Mouse (Mus musculus) gastrocnemius, postnatal 25 days (tissue): ENCODE measurements around the gene Ccpg1. TPM values are rescaled to one million over a fixed set of nuclear protein-coding genes. Genes with fewer than 3 reads are reported as not detected.

ENCODE experiments used
- DNase-seq: peaks from one replicate; pipeline ENCODE4 v3.0.0; 2022
- long read RNA-seq, 2 experiments: library from polyadenylated mRNA; stranded (forward); transcript quantifications; one replicate each; pipeline ENCODE4 v2.0.0; 2021
- total RNA-seq, 2 experiments: library from RNA; stranded (reverse); gene quantifications; 1 replicate in 1 of 2; 2 replicates in 1 of 2; pipeline ENCODE4 v1.2.3; 2021

Gene Ccpg1
- total RNA-seq, result 10 to 100 TPM; 53.9 to 59.0 TPM
- long read RNA-seq, experiment 1, partial matches to known transcripts, result 12 of 34 reads
- long read RNA-seq, experiment 1, other reads (novel, unspliced or antisense), result 17 of 34 reads
- long read RNA-seq, experiment 2, transcript Ccpg1-208 (8 exons, 2,939 nt), result major isoform, 11 of 76 reads
- long read RNA-seq, experiment 2, partial matches to known transcripts, result 22 of 76 reads
- long read RNA-seq, experiment 2, other reads (novel, unspliced or antisense), result 40 of 76 reads

- peak; percentile 98 for DNase-seq
Measured at GRCm38 (mm10) chr9:72985250-72986220, at the start of gene Ccpg1, which contains the start of gene Ccpg1os. Gene Ccpg1, plus strand, starts transcription at chr9:72985429. Gene Ccpg1os, minus strand, starts transcription at chr9:72985382.

GRCm38 (mm10) chr9:72936301-72936700 lies 48.9 kb upstream of the Ccpg1 start:
- DNase-seq, result no peak

- no peak for DNase-seq
Measured at GRCm38 (mm10) chr9:72943424-72943823, 41.8 kb upstream of the Ccpg1 start.

GRCm38 (mm10) chr9:72944286-72944685 lies 40.9 kb upstream of the Ccpg1 start:
- no peak for DNase-seq

GRCm38 (mm10) chr9:72947010-72947409 lies 38.2 kb upstream of the Ccpg1 start:
- DNase-seq, result no peak

GRCm38 (mm10) chr9:72949572-72949971 lies 35.7 kb upstream of the Ccpg1 start:
- no peak for DNase-seq

GRCm38 (mm10) chr9:72954746-72955145 lies 30.5 kb upstream of the Ccpg1 start:
- no peak for DNase-seq

- DNase-seq, result no peak
Measured at GRCm38 (mm10) chr9:72955546-72955945, 29.7 kb upstream of the Ccpg1 start.

- peak; percentile 69 for DNase-seq
Measured at GRCm38 (mm10) chr9:72958521-72959450, 26.4 kb upstream of the Ccpg1 start, which contains the start of the genes Dyx1c1 and Gm44503. Gene Dyx1c1, plus strand, starts transcription at chr9:72958785. Gene Gm44503, plus strand, starts transcription at chr9:72958852.

GRCm38 (mm10) chr9:72961346-72961745 lies 23.9 kb upstream of the Ccpg1 start:
- DNase-seq, result no peak

GRCm38 (mm10) chr9:72961959-72962358 lies 23.3 kb upstream of the Ccpg1 start:
- no peak for DNase-seq

GRCm38 (mm10) chr9:72968349-72969061 lies 16.7 kb upstream of the Ccpg1 start:
- no peak for DNase-seq

GRCm38 (mm10) chr9:72969874-72970273 lies 15.4 kb upstream of the Ccpg1 start:
- no peak for DNase-seq

- no peak for DNase-seq
Measured at GRCm38 (mm10) chr9:72972435-72972834, 12.8 kb upstream of the Ccpg1 start.

GRCm38 (mm10) chr9:72972984-72973383 lies 12.2 kb upstream of the Ccpg1 start:
- no peak for DNase-seq

GRCm38 (mm10) chr9:72974734-72975133 lies 10.5 kb upstream of the Ccpg1 start:
- no peak for DNase-seq

GRCm38 (mm10) chr9:72975242-72975641 lies 10.0 kb upstream of the Ccpg1 start:
- no peak for DNase-seq

- DNase-seq, result no peak
Measured at GRCm38 (mm10) chr9:72983066-72983465, 2.2 kb upstream of the Ccpg1 start.

- no peak for DNase-seq
Measured at GRCm38 (mm10) chr9:72987703-72988102, 2.5 kb downstream of the Ccpg1 start.

- no peak for DNase-seq
Measured at GRCm38 (mm10) chr9:72988706-72989105, 3.5 kb downstream of the Ccpg1 start.

GRCm38 (mm10) chr9:72991420-72991819 lies 6.2 kb downstream of the Ccpg1 start:
- DNase-seq, result no peak
